Mouse (Mus musculus) midbrain, embryonic 15.5 days (tissue): ENCODE data around the gene Map3k10. TPM values are rescaled to one million over a fixed set of nuclear protein-coding genes. Genes with fewer than 3 reads are reported as not detected.
"Not testable (repeated sequence)": the region's sequence is repeated elsewhere in the genome, so short reads cannot be mapped to it uniquely, and the experiment has no call there.

ENCODE experiments used
- ATAC-seq: fragments of 200-750 bp; cut with Nextera tagmentation; replicated peaks from 2 replicates; pipeline ENCODE4 v1.8.0; 2017; ENCODE audit warnings: moderate TSS enrichment
- H3K27ac ChIP-seq: fragments of 300-500 bp; sonication (generic); 2 replicates; pipeline ENCODE4 v1.5.1; 2015; ENCODE audit warnings: mild to moderate bottlenecking, inconsistent platforms
- H3K27me3 ChIP-seq: fragments of 300-500 bp; sonication (generic); replicated peaks from 2 replicates; pipeline ENCODE4 v1.6.1; 2015; ENCODE audit warnings: inconsistent platforms
- H3K36me3 ChIP-seq: fragments of 300-500 bp; sonication (generic); replicated peaks from 2 replicates; pipeline ENCODE4 v1.6.1; 2015; ENCODE audit warnings: inconsistent platforms
- H3K4me1 ChIP-seq: fragments of 300-500 bp; sonication (generic); 2 replicates; pipeline ENCODE4 v1.6.1; 2015; ENCODE audit warnings: inconsistent platforms
- H3K4me2 ChIP-seq: fragments of 300-500 bp; sonication (generic); 2 replicates; pipeline ENCODE4 v1.6.1; 2015; ENCODE audit warnings: inconsistent platforms, mild to moderate bottlenecking, moderate library complexity
- H3K4me3 ChIP-seq: fragments of 300-500 bp; sonication (generic); 2 replicates; pipeline ENCODE4 v1.5.1; 2015; ENCODE audit warnings: mild to moderate bottlenecking, inconsistent platforms
- H3K9ac ChIP-seq: fragments of 300-500 bp; sonication (generic); 2 replicates; pipeline ENCODE4 v1.6.1; 2015; ENCODE audit warnings: mild to moderate bottlenecking, inconsistent platforms
- H3K9me3 ChIP-seq: fragments of 300-500 bp; sonication (generic); 2 replicates; pipeline ENCODE4 v1.6.1; 2016; ENCODE audit warnings: inconsistent platforms
- WGBS: fragments of 180-500 bp; shearing (Covaris S2); methylation state at CpG from one replicate; pipeline ENCODE4 v1.1.7; 2015; ENCODE audit warnings: mixed read lengths; 5-methylcytosine and 5-hydroxymethylcytosine counted together
- polyA plus RNA-seq: library from polyadenylated mRNA; unstranded; fragments of >200 nt; fragmentation: Nextera tagmentation; extraction: Ambion mirVana; gene quantifications from 2 replicates; pipeline ENCODE4 v1.2.1, GENCODE M21; 2015

The Map3k10 gene
- polyA plus RNA-seq, 1 experiment from 2014 or later, result 17.2 TPM

- Histone ChIP-seq H3K36me3 (0 out of 2 replicates have a peak, but pooled peaks cover under 1% of the 10 kb centered on the region), H3K9me3 (no peaks in the 10 kb centered on the region), H3K27ac (no peak overlapping the region), H3K4me2 (no peak overlapping the region), H3K9ac (no peak overlapping the region), H3K4me3 (no peak overlapping the region), H3K27me3 (no peaks in the 10 kb centered on the region), H3K4me1 (peaks cover 25% of the 10 kb centered on the region)
- ATAC-seq, result no peak
- WGBS, result 7% methylated on average over 10 of the region's 10 CpGs
Measured at GRCm38 (mm10) chr7:27650949-27651348, 23.4 kb downstream of the Map3k10 start.

DNA sequence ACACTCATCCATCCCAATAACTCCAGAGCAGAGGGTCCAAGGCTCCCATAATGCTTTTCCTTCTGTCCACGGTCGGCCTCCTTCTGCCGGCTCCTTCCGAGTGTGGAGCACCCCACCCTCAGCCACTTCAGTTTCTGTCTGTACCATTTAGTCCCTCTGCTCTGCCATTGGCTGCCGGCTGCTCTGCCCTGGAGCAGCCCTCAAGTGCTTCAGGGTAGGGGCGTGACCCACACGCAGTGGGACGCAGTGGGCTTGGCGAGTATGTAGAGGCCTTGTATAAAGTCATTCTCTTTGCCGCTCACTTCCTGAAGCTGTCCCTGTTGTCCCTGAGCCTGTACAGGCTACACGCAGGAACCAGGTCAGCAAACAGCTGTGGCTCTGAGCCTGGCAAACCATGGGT is 24.7 kb downstream of the Map3k10 start:
- Histone ChIP-seq H3K9me3 (no peaks in the 10 kb centered on the region), H3K4me1 (peaks cover 13% of the 10 kb centered on the region), H3K36me3 (no peaks in the 10 kb centered on the region), H3K4me2 (no peak overlapping the region), H3K27ac (no peak overlapping the region), H3K27me3 (no peaks in the 10 kb centered on the region), H3K4me3 (no peak overlapping the region), H3K9ac (no peak overlapping the region)
- no peak for ATAC-seq
- 90% methylated on average over 11 of the region's 11 CpGs for WGBS

- H3K27me3 ChIP-seq, result no peaks in the 10 kb centered on the region
- no peak for ATAC-seq
- no peak overlapping the region for H3K27ac ChIP-seq
Measured at GRCm38 (mm10) chr7:27647281-27648002, 27.0 kb downstream of the Map3k10 start.

GRCm38 (mm10) chr7:27646516-27646915 is 27.9 kb downstream of the Map3k10 start:
- H3K36me3 ChIP-seq, result no peaks in the 10 kb centered on the region
- no peak overlapping the region for H3K4me3 ChIP-seq
- 83% methylated on average over 7 of the region's 7 CpGs for WGBS
- H3K9me3 ChIP-seq, result no peaks in the 10 kb centered on the region
- no peaks in the 10 kb centered on the region for H3K27me3 ChIP-seq
- H3K4me2 ChIP-seq, result no peak overlapping the region
- no peak for ATAC-seq
- H3K27ac ChIP-seq, result no peak overlapping the region
- H3K4me1 ChIP-seq, result no peaks in the 10 kb centered on the region
- H3K9ac ChIP-seq, result no peak overlapping the region

More at GRCm38 (mm10) chr7:27647281-27648002, 27.0 kb downstream of the Map3k10 start:
- H3K4me3 ChIP-seq, result no peak overlapping the region
- H3K9me3 ChIP-seq, result no peaks in the 10 kb centered on the region
- H3K36me3 ChIP-seq, result no peaks in the 10 kb centered on the region
- no peak overlapping the region for H3K9ac ChIP-seq
- H3K4me1 ChIP-seq, result no peaks in the 10 kb centered on the region
- WGBS, result 87% methylated on average over 6 of the region's 6 CpGs
- no peak overlapping the region for H3K4me2 ChIP-seq

GRCm38 (mm10) chr7:27644471-27644870 is 29.9 kb downstream of the Map3k10 start:
- H3K27ac ChIP-seq, result no peak overlapping the region
- WGBS, result 57% methylated on average over 1 of the region's 1 CpGs
- H3K4me1 ChIP-seq, result no peaks in the 10 kb centered on the region
- H3K9ac ChIP-seq, result no peak overlapping the region
- ATAC-seq, result no peak
- H3K27me3 ChIP-seq, result no peaks in the 10 kb centered on the region
- no peak overlapping the region for H3K4me3 ChIP-seq
- no peak overlapping the region for H3K4me2 ChIP-seq
- H3K9me3 ChIP-seq, result no peaks in the 10 kb centered on the region
- H3K36me3 ChIP-seq, result no peaks in the 10 kb centered on the region

- ATAC-seq, H3K27me3 ChIP-seq, H3K4me2 ChIP-seq, H3K4me3 ChIP-seq, H3K4me1 ChIP-seq, H3K9ac ChIP-seq, H3K9me3 ChIP-seq, H3K27ac ChIP-seq: not testable (repeated sequence)
- whole genome bisulfite sequencing, result 94% methylated on average over 2 of the region's 2 CpGs
- peaks cover 22% of the 10 kb centered on the region; the same call in 1 of the 2 replicates for H3K36me3 ChIP-seq
Measured at GRCm38 (mm10) chr7:27635094-27635493, 39.3 kb downstream of the Map3k10 start.

DNA sequence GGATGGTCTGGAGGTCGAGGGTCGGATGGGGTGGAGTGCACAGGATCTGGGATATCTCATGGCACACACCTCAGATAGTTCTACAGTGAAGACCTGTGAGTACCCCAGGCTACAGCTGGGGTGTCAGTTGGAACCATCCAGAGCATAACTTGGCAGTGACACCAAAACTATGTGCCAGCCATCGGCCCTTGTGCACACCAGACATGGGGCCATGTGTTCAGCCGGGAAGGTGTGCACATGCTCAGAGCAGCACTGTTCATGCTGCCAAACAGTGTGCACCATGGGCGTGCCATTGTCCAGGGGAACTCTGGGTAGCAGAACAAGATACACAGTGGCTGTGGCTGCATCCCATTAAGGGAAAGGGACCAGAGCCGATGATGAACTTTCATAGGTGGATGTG is 39.7 kb downstream of the Map3k10 start:
- no peak overlapping the region for H3K4me2 ChIP-seq
- ATAC-seq, result no peak
- no peaks in the 10 kb centered on the region for H3K27me3 ChIP-seq
- no peak overlapping the region for H3K4me3 ChIP-seq
- H3K4me1 ChIP-seq, result no peaks in the 10 kb centered on the region
- no peak overlapping the region for H3K27ac ChIP-seq
- 97% methylated on average over 6 of the region's 6 CpGs for WGBS
- peaks cover 22% of the 10 kb centered on the region; the same call in 1 of the 2 replicates for H3K36me3 ChIP-seq
- no peaks in the 10 kb centered on the region for H3K9me3 ChIP-seq
- H3K9ac ChIP-seq, result no peak overlapping the region

GRCm38 (mm10) chr7:27633166-27633565 is 41.2 kb downstream of the Map3k10 start:
- ATAC-seq, result no peak
- no peak overlapping the region for H3K4me2 ChIP-seq
- H3K4me3 ChIP-seq, result no peak overlapping the region
- 91% methylated on average over 6 of the region's 6 CpGs for WGBS
- peaks cover 26% of the 10 kb centered on the region; the same call in 1 of the 2 replicates for H3K36me3 ChIP-seq
- H3K27me3 ChIP-seq, result no peaks in the 10 kb centered on the region
- no peaks in the 10 kb centered on the region for H3K9me3 ChIP-seq
- H3K4me1 ChIP-seq, result no peaks in the 10 kb centered on the region
- no peak overlapping the region for H3K27ac ChIP-seq
- H3K9ac ChIP-seq, result no peak overlapping the region

- no peak for ATAC-seq
- H3K36me3 ChIP-seq, result peaks cover 21% of the 10 kb centered on the region; the same call in 1 of the 2 replicates
- 97% methylated on average over 4 of the region's 4 CpGs for WGBS
Measured at GRCm38 (mm10) chr7:27631439-27631838, 43.0 kb downstream of the Map3k10 start.

DNA sequence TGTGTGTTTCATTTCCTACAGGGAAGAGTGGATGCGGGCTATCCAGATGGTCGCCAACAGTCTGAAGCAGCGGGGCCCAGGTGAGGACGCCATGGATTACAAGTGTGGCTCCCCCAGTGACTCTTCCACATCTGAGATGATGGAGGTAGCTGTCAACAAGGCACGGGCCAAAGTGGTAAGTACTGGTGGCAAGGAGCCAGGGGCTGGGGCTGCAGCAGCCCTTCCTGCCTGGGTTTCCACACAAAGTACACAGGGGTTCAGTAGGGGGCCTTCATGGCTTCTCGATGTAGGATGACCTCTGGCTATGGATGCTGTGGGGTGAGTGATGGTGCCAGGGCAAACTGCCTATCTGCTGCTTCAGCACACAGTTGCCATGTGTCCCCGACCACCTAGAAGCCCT is 45.6 kb downstream of the Map3k10 start:
- H3K4me1 ChIP-seq, H3K9ac ChIP-seq, H3K9me3 ChIP-seq, H3K27ac ChIP-seq, H3K4me2 ChIP-seq, ATAC-seq, H3K27me3 ChIP-seq, H3K4me3 ChIP-seq: not testable (repeated sequence)
- WGBS, result 93% methylated on average over 7 of the region's 7 CpGs
- H3K36me3 ChIP-seq, result peaks cover 26% of the 10 kb centered on the region

More at GRCm38 (mm10) chr7:27631439-27631838, 43.0 kb downstream of the Map3k10 start:
- no peaks in the 10 kb centered on the region for H3K9me3 ChIP-seq
- no peak overlapping the region for H3K9ac ChIP-seq
- H3K4me3 ChIP-seq, result no peak overlapping the region
- H3K4me1 ChIP-seq, result no peaks in the 10 kb centered on the region
- no peak overlapping the region for H3K4me2 ChIP-seq
- H3K27me3 ChIP-seq, result no peaks in the 10 kb centered on the region
- H3K27ac ChIP-seq, result no peak overlapping the region

GRCm38 (mm10) chr7:27628190-27628589 is 46.2 kb downstream of the Map3k10 start:
- no peak overlapping the region for H3K4me2 ChIP-seq
- H3K36me3 ChIP-seq, result peaks cover 29% of the 10 kb centered on the region
- WGBS, result 93% methylated on average over 6 of the region's 6 CpGs
- H3K27ac ChIP-seq, result no peak overlapping the region
- H3K9me3 ChIP-seq, result no peaks in the 10 kb centered on the region
- H3K27me3 ChIP-seq, result no peaks in the 10 kb centered on the region
- H3K9ac ChIP-seq, result no peak overlapping the region
- no peak overlapping the region for H3K4me3 ChIP-seq
- H3K4me1 ChIP-seq, result no peaks in the 10 kb centered on the region
- no peak for ATAC-seq

- ATAC-seq, result no peak
- Histone ChIP-seq H3K27me3 (no peaks in the 10 kb centered on the region), H3K27ac (no peak overlapping the region), H3K36me3 (peaks cover 32% of the 10 kb centered on the region), H3K9ac (no peak overlapping the region), H3K4me3 (no peak overlapping the region), H3K4me1 (no peaks in the 10 kb centered on the region), H3K4me2 (no peak overlapping the region), H3K9me3 (no peaks in the 10 kb centered on the region)
- 83% methylated on average over 7 of the region's 7 CpGs for WGBS
Measured at GRCm38 (mm10) chr7:27627707-27628106, 46.7 kb downstream of the Map3k10 start.

- no peak for ATAC-seq
- H3K36me3 ChIP-seq, result peaks cover 29% of the 10 kb centered on the region
- H3K4me3 ChIP-seq, result no peak overlapping the region
- H3K9ac ChIP-seq, result no peak overlapping the region
- H3K27me3 ChIP-seq, result no peaks in the 10 kb centered on the region
- H3K4me1 ChIP-seq, result no peaks in the 10 kb centered on the region
- no peak overlapping the region for H3K27ac ChIP-seq
- no peaks in the 10 kb centered on the region for H3K9me3 ChIP-seq
- no peak overlapping the region for H3K4me2 ChIP-seq
Measured at GRCm38 (mm10) chr7:27624967-27625366, 49.4 kb downstream of the Map3k10 start.
